ENCODE assay signal across 8 mouse cellular contexts in the genomic region with DNA sequence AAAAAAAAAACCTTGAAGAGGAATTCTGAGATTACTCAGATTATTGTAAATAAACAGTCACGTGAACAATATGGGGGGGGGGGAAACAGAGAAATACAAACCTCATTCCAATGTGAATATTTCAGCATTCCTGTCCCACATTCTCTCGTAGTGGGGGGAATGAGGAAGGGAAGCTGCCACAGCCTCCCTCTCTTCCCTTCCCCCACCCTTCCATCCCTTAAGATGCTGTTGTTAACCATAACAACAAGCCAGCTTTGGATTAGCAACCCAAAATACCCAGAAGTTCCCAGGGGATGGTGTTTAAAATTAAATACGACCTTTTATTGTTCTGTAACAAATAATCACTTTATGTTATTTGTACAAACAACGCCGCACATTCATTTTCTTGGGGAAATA.
DNase-seq lines count a peak whose midpoint lies in the region; ATAC-seq and TF ChIP-seq lines count a peak whose summit lies in the region.

No protein-coding gene starts in this region.

- H3K27me3 ChIP-seq in kidney, embryonic 14.5 days (ENCODE audit: control insufficient read depth, insufficient read depth, low read length) = no peaks in the 10 kb centered on the region
- no peaks in the 10 kb centered on the region for H3K27me3 ChIP-seq in stomach, embryonic 15.5 days (replicated peaks)
- no peaks in the 10 kb centered on the region for H3K27me3 ChIP-seq in stomach, postnatal 0 days (ENCODE audit: control insufficient read depth, insufficient read depth, low read length)
- H3K27me3 ChIP-seq in hindbrain, embryonic 16.5 days (replicated peaks; ENCODE audit: control insufficient read depth, insufficient read depth, low read length) = no peaks in the 10 kb centered on the region
- no peaks in the 10 kb centered on the region for H3K27me3 ChIP-seq in stomach, embryonic 16.5 days (ENCODE audit: control insufficient read depth, insufficient read depth, low read length)

- no peak overlapping the region for H3K4me2 ChIP-seq in kidney, embryonic 14.5 days (replicated peaks; ENCODE audit: low read depth, low read length)
- 0 out of 2 replicates have a peak overlapping the region, but pooled peaks have one; percentile 17 for H3K4me2 ChIP-seq in stomach, embryonic 15.5 days
- H3K4me2 ChIP-seq in stomach, postnatal 0 days (replicated peaks; ENCODE audit: low read depth) = no peak overlapping the region
- H3K4me2 ChIP-seq in hindbrain, embryonic 16.5 days (ENCODE audit: low read length) = peak overlapping the region; percentile 48
- H3K4me2 ChIP-seq in stomach, embryonic 16.5 days (ENCODE audit: low read depth, low read length) = peak overlapping the region; percentile 40; the same call in 1 of the 2 replicates

- no peak overlapping the region for H3K9ac ChIP-seq in kidney, embryonic 14.5 days (ENCODE audit: low read depth, low read length)
- H3K9ac ChIP-seq in stomach, embryonic 15.5 days = no peak overlapping the region
- no peak overlapping the region for H3K9ac ChIP-seq in stomach, postnatal 0 days (ENCODE audit: low read length)
- H3K9ac ChIP-seq in hindbrain, embryonic 16.5 days (ENCODE audit: low read depth, low read length) = no peak overlapping the region
- H3K9ac ChIP-seq in stomach, embryonic 16.5 days (ENCODE audit: low read length) = no peak overlapping the region

- H3K36me3 ChIP-seq in kidney, embryonic 14.5 days (ENCODE audit: control insufficient read depth, insufficient read depth, low read length) = peaks cover 3% of the 10 kb centered on the region; the same call in 1 of the 2 replicates
- peaks cover 6% of the 10 kb centered on the region; the same call in 1 of the 2 replicates for H3K36me3 ChIP-seq in stomach, embryonic 15.5 days
- H3K36me3 ChIP-seq in stomach, postnatal 0 days (ENCODE audit: control insufficient read depth, insufficient read depth, low read length) = no peaks in the 10 kb centered on the region
- no peaks in the 10 kb centered on the region for H3K36me3 ChIP-seq in hindbrain, embryonic 16.5 days (ENCODE audit: control insufficient read depth, insufficient read depth, low read length)
- H3K36me3 ChIP-seq in stomach, embryonic 16.5 days (ENCODE audit: control insufficient read depth, insufficient read depth, low read length) = no peaks in the 10 kb centered on the region

- TF ChIP-seq EP300 in stomach, postnatal 0 days (optimal IDR thresholded peaks at IDR 0.05) = no peak

- H3K4me1 ChIP-seq in kidney, embryonic 14.5 days (ENCODE audit: control insufficient read depth, insufficient read depth, low read length) = peaks cover 25% of the 10 kb centered on the region
- peaks cover 3% of the 10 kb centered on the region; the same call in 1 of the 2 replicates for H3K4me1 ChIP-seq in stomach, embryonic 15.5 days
- no peaks in the 10 kb centered on the region; the same call in 1 of the 2 replicates for H3K4me1 ChIP-seq in stomach, postnatal 0 days (replicated peaks; ENCODE audit: control insufficient read depth, insufficient read depth)
- H3K4me1 ChIP-seq in hindbrain, embryonic 16.5 days (ENCODE audit: control insufficient read depth, insufficient read depth, low read depth, low read length) = peaks cover 16% of the 10 kb centered on the region
- H3K4me1 ChIP-seq in stomach, embryonic 16.5 days (ENCODE audit: control insufficient read depth, insufficient read depth, low read length) = peaks cover 15% of the 10 kb centered on the region

- WGBS in kidney, embryonic 14.5 days = 40% methylated on average over 5 of the region's 5 CpGs
- WGBS in stomach, embryonic 15.5 days = 47% methylated on average over 5 of the region's 5 CpGs
- 43% methylated on average over 5 of the region's 5 CpGs for WGBS in stomach, postnatal 0 days
- WGBS in hindbrain, embryonic 16.5 days = 38% methylated on average over 5 of the region's 5 CpGs
- 40% methylated on average over 5 of the region's 5 CpGs for WGBS in stomach, embryonic 16.5 days

- no peak overlapping the region for H3K4me3 ChIP-seq in kidney, embryonic 14.5 days (ENCODE audit: low read length)
- H3K4me3 ChIP-seq in stomach, embryonic 15.5 days (replicated peaks) = no peak overlapping the region
- H3K4me3 ChIP-seq in stomach, postnatal 0 days (ENCODE audit: low read depth, low read length) = no peak overlapping the region
- H3K4me3 ChIP-seq in hindbrain, embryonic 16.5 days (ENCODE audit: low read length) = no peak overlapping the region
- no peak overlapping the region for H3K4me3 ChIP-seq in stomach, embryonic 16.5 days (replicated peaks; ENCODE audit: low read length)

- H3K9me3 ChIP-seq in kidney, embryonic 14.5 days (ENCODE audit: control insufficient read depth, low read length) = no peaks in the 10 kb centered on the region
- no peaks in the 10 kb centered on the region for H3K9me3 ChIP-seq in stomach, embryonic 15.5 days
- H3K9me3 ChIP-seq in stomach, postnatal 0 days (ENCODE audit: control insufficient read depth, low read length) = no peaks in the 10 kb centered on the region
- no peaks in the 10 kb centered on the region for H3K9me3 ChIP-seq in hindbrain, embryonic 16.5 days (ENCODE audit: control insufficient read depth, low read length)
- H3K9me3 ChIP-seq in stomach, embryonic 16.5 days (replicated peaks; ENCODE audit: control insufficient read depth, low read length) = no peaks in the 10 kb centered on the region

- ATAC-seq in kidney, embryonic 14.5 days (ENCODE audit: low FRiP score, low TSS enrichment) = no peak
- ATAC-seq in stomach, embryonic 15.5 days (ENCODE audit: insufficient read depth, low FRiP score, low read depth) = no peak
- no peak for ATAC-seq in stomach, postnatal 0 days (ENCODE audit: low FRiP score, low TSS enrichment)
- ATAC-seq in hindbrain, embryonic 16.5 days = no peak
- ATAC-seq in stomach, embryonic 16.5 days (ENCODE audit: insufficient read depth, low FRiP score) = no peak

- DNase-seq in kidney, postnatal 4 days = no peak
- no peak for DNase-seq in stomach, postnatal 0 days (ENCODE audit: low spot score)
- no peak for DNase-seq in frontal cortex, postnatal 10 days (ENCODE audit: low spot score in 2 of 2)
- no peak for DNase-seq in ovary, postnatal 36 days (ENCODE audit: low spot score)

- TF ChIP-seq CTCF in stomach, postnatal 0 days (IDR thresholded peaks at IDR 0.05; ENCODE audit: low read depth) = no peak

- peak overlapping the region; percentile 42; the same call in 1 of the 2 replicates for H3K27ac ChIP-seq in kidney, embryonic 14.5 days (ENCODE audit: low read depth, low read length)
- H3K27ac ChIP-seq in stomach, embryonic 15.5 days = no peak overlapping the region; the same call in 1 of the 2 replicates
- H3K27ac ChIP-seq in stomach, postnatal 0 days (replicated peaks) = no peak overlapping the region
- no peak overlapping the region for H3K27ac ChIP-seq in hindbrain, embryonic 16.5 days (ENCODE audit: low read depth, low read length)
- peak overlapping the region; percentile 9 for H3K27ac ChIP-seq in stomach, embryonic 16.5 days (ENCODE audit: low read length)

Comparison
In these comparisons a context has a peak if more than half of its experiments do, and no peak if none do; other contexts are left out.
1. H3K27ac ChIP-seq: peak in kidney, embryonic 14.5 days (single experiment) and stomach, embryonic 16.5 days (single experiment); none in stomach, embryonic 15.5 days (single experiment), stomach, postnatal 0 days (single experiment) and hindbrain, embryonic 16.5 days (single experiment).
2. H3K4me2 ChIP-seq: peak in stomach, embryonic 15.5 days (single experiment), hindbrain, embryonic 16.5 days (single experiment) and stomach, embryonic 16.5 days (single experiment); none in kidney, embryonic 14.5 days (single experiment) and stomach, postnatal 0 days (single experiment).